Mouse (Mus musculus) spleen, embryonic (tissue): Measurements from ENCODE around the gene Acsm2.
"Not testable (repeated sequence)": the region's sequence is repeated elsewhere in the genome, so short reads cannot be mapped to it uniquely, and the experiment has no call there.

Experiments used
- CTCF ChIA-PET: fragments of 350-600 bp; sonication (Branson Sonifier 250); formaldehyde crosslinking; loops from one replicate; lab custom pipeline; 2022; lab: Charles Lee

Acsm2 gene

DNA sequence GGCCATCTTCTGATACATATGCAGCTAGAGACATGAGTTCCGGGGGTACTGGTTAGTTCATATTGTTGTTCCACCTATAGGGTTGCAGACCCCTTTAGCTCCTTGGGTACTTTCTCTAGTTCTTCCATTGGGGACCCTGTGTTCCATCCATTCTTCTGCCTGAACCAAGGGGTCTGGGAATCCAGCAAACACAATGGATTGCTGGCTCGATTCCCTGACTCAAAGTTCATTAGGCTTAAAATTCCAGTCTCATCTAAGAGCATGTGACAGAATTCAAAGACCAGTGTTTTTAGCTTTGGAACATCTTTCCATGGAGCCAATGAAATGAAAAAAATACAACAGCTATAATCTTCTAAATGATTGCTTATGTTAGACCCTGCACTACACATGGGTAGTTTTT, 8.3 kb downstream of the Acsm2 start:
- CTCF ChIA-PET: not testable (repeated sequence)

- CTCF ChIA-PET: no interaction called here
Measured at GRCm38 (mm10) chr7:119594530-119595107, 40.5 kb downstream of the Acsm2 start.

DNA sequence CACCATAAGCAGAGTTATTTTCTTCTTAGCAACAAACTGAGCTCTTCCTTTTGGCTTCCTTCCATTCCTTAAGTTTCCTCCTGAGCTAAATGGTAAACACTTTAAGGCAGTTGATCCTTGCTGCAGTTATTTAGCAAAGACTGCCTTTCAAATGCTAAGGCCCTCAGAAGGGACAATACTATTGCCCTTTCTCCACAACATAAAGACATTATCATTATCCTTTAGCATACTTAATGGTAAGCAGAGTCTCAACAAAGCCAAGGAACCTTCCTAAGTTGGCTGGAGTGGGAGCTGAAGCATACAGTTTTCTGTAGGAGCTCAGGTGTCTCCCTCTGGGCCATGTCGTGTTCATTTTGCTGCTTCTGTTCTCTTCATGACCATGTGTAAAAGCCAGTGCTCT, 41.2 kb downstream of the Acsm2 start:
- CTCF ChIA-PET: no interaction called here

GRCm38 (mm10) chr7:119596536-119596935, 42.4 kb downstream of the Acsm2 start:
- CTCF ChIA-PET: no interaction called here

GRCm38 (mm10) chr7:119601195-119601953, 47.2 kb downstream of the Acsm2 start:
- CTCF ChIA-PET: no interaction called here

DNA sequence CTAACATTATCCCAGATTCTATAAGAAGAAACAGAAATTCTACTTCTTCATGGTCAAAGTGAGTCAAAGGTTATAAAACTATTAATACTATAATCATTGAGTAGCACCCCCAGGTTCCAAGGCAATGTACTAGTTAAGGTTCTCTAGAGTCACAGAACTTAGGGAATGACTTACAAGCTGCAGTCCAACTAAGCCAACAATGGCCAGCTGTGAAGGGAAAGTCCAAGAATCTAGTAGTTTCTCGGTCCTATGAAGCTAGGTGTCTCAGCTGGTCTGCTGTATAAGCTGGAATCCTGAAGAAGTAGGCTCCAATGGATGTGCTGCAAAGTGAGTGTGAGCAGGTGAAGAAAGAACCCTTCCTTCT, 47.8 kb downstream of the Acsm2 start:
- CTCF ChIA-PET: no interaction called here

- CTCF ChIA-PET: no interaction called here
Measured at GRCm38 (mm10) chr7:119604903-119605483, 50.9 kb downstream of the Acsm2 start.

DNA sequence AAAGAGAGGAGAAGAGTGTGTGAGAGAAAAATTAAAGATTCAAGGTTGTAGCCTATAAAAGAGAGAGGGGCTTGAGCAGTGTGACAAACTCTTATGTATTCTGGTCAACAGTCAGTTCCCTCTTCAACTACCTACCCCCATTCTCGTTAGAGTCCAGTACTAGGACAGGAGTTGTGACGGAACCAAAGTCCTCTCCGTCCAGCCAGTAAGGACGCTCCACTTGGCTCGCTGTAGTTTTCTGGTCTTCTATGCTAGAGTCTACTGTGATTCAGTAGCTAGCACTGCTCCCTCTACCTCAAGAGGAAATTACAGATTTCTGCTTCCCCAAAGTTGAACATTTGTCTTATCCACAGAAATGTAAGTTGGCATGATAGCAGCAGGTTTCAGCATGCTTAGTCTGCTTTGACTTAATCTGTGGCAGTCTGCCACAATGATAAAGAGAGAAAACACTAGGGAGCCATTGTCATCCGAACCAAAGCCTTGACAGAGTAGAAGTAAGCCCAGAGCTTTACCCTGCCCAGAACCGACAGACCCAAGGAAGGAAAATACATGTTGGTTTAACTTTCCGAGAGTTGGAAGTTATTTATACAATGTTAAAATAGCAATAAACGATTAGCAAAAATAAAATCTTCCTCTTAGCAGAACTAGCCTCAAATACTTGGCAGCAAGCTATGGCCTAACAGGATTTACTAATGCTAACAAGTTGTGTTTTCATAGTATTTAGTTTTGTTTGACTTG, 52.0 kb downstream of the Acsm2 start:
- CTCF ChIA-PET: no interaction called here

DNA sequence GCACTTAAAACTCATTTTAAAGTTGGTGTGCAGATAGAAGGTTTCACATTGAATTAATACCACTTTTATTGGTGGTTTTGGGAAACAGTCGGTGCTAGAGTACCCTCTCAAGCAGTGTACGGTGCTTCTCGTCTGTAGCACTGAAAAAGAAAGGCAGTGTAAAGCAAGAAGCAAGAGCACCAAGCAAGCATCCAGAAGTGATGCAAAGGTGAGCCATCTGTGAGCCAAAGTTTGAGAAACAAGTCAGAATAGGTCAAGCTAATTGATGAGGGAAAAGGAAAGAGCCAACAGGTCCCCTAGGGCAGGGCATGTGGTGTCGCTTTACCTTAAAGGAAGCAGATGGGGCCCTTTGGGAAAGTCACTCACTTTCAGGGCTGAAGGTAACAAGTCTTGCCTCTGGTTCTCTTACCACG, 52.5 kb downstream of the Acsm2 start, which contains the start of gene Acsm1:
Gene Acsm1, plus strand, starts transcription at position 363 of the 413 bp plus-strand sequence.
- CTCF ChIA-PET: no interaction called here

- CTCF ChIA-PET: no interaction called here
Measured at GRCm38 (mm10) chr7:119607796-119608515, 53.8 kb downstream of the Acsm2 start.

DNA sequence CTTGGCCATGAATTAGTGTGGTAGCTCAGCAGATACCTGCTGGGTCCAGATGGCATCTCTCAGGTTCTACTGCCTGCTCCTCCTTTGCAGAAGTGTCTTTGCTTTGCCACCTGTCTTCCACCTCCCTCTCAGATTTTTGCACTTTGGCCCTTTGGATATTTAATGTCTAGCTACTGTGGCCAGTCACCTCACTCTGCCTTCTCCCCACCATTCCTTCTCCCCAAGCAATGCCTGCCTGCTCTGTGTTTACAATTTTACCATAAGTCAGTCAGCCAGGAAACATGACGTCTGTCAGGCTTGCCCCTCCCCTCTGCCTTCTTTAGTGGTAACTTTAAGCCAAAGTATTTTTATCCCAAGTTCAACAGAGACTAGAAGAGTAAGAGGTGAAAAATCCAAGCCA, 62.4 kb downstream of the Acsm2 start:
- CTCF ChIA-PET: no interaction called here

DNA sequence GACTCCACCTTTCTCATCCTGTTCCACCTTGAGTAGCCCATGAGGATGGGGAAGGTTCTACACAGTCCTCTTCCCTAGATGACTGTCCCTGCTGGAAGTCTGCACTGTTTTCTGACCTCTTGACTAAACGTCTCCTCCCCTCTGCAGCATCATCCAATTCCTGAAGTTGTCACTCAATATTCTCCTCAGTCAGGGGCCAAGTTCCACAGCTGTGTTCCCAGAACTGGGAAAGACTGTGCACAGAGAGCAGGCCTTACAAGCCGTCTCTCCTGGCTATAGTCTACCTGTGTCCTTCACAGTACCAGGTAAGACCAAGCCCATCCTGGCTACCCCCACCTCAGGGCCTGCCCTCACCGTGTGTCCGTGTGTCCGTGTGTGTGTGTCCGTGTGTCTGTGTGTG, 63.5 kb downstream of the Acsm2 start:
- CTCF ChIA-PET: no interaction called here

GRCm38 (mm10) chr7:119618209-119618935, 64.2 kb downstream of the Acsm2 start:
- CTCF ChIA-PET: no interaction called here

- CTCF ChIA-PET: no interaction called here
Measured at GRCm38 (mm10) chr7:119620157-119620556, 66.0 kb downstream of the Acsm2 start.

GRCm38 (mm10) chr7:119638773-119639172, 84.6 kb downstream of the Acsm2 start:
- CTCF ChIA-PET: no interaction called here

DNA sequence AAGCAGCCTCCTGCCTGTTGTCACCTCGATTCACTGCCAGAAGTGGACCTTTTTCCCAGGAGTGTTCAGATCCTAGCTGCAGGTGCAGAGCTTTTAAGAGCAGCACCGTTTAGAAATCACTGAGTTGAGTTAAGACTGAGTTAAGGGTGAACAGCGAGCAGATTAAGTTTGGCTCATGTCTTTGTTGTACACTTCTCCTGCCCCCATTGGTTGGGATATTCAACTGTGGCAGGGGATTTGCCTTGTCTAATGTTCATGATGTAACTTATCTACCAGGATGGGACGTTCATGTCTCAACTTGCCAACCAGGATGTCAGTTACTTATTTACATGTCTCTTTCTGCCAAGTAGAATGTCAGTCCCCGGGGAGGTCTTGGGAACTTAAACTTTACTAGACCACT, 88.2 kb downstream of the Acsm2 start:
- CTCF ChIA-PET: no interaction called here
